Mouse (Mus musculus) liver, adult 2 months (tissue): ENCODE results near the gene Lim2. TPM values are rescaled to one million over a fixed set of nuclear protein-coding genes. Genes with fewer than 3 reads are reported as not detected.
A peak's percentile ranks its signal among the peaks of the same experiment; 100 is the strongest.

ENCODE experiments used
- DNase-seq: peaks from one replicate; pipeline ENCODE4 v3.0.0-alpha.2; 2011; ENCODE audit warnings: low read depth, low spot score; ENCODE audit errors: extremely low read depth
- H3K27ac ChIP-seq: fragments of 200-500 bp; replicated peaks from 2 replicates; pipeline ENCODE4 v1.5.1; 2012; ENCODE audit warnings: low read depth, mild to moderate bottlenecking, control low read depth, inconsistent platforms, low read length; ENCODE audit not compliant: insufficient read depth
- H3K27me3 ChIP-seq: fragments of 200-500 bp; 2 replicates; pipeline ENCODE4 v1.6.1; 2012; ENCODE audit warnings: mild to moderate bottlenecking, moderate library complexity, low read length, inconsistent platforms; ENCODE audit not compliant: control insufficient read depth, insufficient read depth
- H3K36me3 ChIP-seq: fragments of 200-500 bp; 2 replicates; pipeline ENCODE4 v1.6.1; 2012; ENCODE audit warnings: low read length, inconsistent platforms; ENCODE audit not compliant: control insufficient read depth, insufficient read depth
- H3K4me1 ChIP-seq: fragments of 200-500 bp; 2 replicates; pipeline ENCODE4 v1.6.1; 2011; ENCODE audit warnings: low read length; ENCODE audit not compliant: control insufficient read depth, insufficient read depth
- H3K4me3 ChIP-seq: fragments of 200-500 bp; 2 replicates; pipeline ENCODE4 v1.5.1; 2011; ENCODE audit warnings: low read depth, mild to moderate bottlenecking, control low read depth, low read length, moderate library complexity; ENCODE audit not compliant: insufficient read depth
- H3K79me2 ChIP-seq: fragments of 200-500 bp; 2 replicates; pipeline ENCODE4 v1.6.1; 2012; ENCODE audit warnings: inconsistent platforms, mild to moderate bottlenecking, low read length, moderate library complexity; ENCODE audit not compliant: control insufficient read depth, insufficient read depth
- H3K9ac ChIP-seq: fragments of 200-500 bp; 2 replicates; pipeline ENCODE4 v1.6.1; 2012; ENCODE audit warnings: low read depth, mild to moderate bottlenecking, control low read depth, inconsistent platforms, low read length
- CTCF ChIP-seq: fragments of 200-500 bp; IDR thresholded peaks from 2 replicates; pipeline ENCODE4 v1.5.1; 2011; ENCODE audit warnings: low read depth, low read length, control low read depth
- POLR2A ChIP-seq: fragments of 200-500 bp; IDR thresholded peaks from 2 replicates; pipeline ENCODE4 v1.6.1; 2011; ENCODE audit warnings: low read length, control low read depth; ENCODE audit not compliant: insufficient read depth; ENCODE audit errors: extremely low read depth
- WGBS: fragments of 180-500 bp; shearing (Covaris S2); methylation state at CpG from one replicate; pipeline ENCODE4 v1.1.7; 2018; 5-methylcytosine and 5-hydroxymethylcytosine counted together
- polyA plus RNA-seq: library from polyadenylated mRNA; depleted of rRNA; stranded (reverse); fragments of >200 nt; gene quantifications from 2 replicates; pipeline ENCODE4 v1.2.3, GENCODE M21; 2012
- total RNA-seq: library from RNA; depleted of rRNA; stranded (reverse); fragments of >200 nt; gene quantifications from 2 replicates; pipeline ENCODE4 v1.2.3, GENCODE M21; 2014

Gene Lim2
- total and polyA plus RNA-seq, 2 experiments = not detected

GRCm38 (mm10) chr7:43441071-43441470, 13.6 kb downstream of the Lim2 start:
- Histone ChIP-seq H3K4me1 (peaks cover 8% of the 10 kb centered on the region), H3K36me3 (no peaks in the 10 kb centered on the region), H3K9ac (no peak overlapping the region), H3K4me3 (no peak overlapping the region), H3K27me3 (no peaks in the 10 kb centered on the region), H3K27ac (no peak overlapping the region), H3K79me2 (peaks cover 19% of the 10 kb centered on the region; the same call in 1 of the 2 replicates)
- no peak for DNase-seq
- 52% methylated on average over 3 of the region's 3 CpGs for WGBS
- TF ChIP-seq POLR2A = no peak

GRCm38 (mm10) chr7:43442684-43443083, 15.2 kb downstream of the Lim2 start:
- Histone ChIP-seq H3K4me3 (peak overlapping the region; percentile 56), H3K36me3 (no peaks in the 10 kb centered on the region; the same call in 1 of the 2 replicates), H3K4me1 (peaks cover 20% of the 10 kb centered on the region), H3K27ac (peak overlapping the region; percentile 97), H3K79me2 (peaks cover 25% of the 10 kb centered on the region; the same call in 1 of the 2 replicates), H3K9ac (peak overlapping the region; percentile 76), H3K27me3 (no peaks in the 10 kb centered on the region)
- TF ChIP-seq CTCF (no peak), POLR2A (no peak)
- no peak for DNase-seq
- 60% methylated on average over 9 of the region's 9 CpGs for WGBS

- Histone ChIP-seq H3K4me3 (peak overlapping the region; percentile 56), H3K79me2 (peaks cover 25% of the 10 kb centered on the region; the same call in 1 of the 2 replicates), H3K27me3 (no peaks in the 10 kb centered on the region), H3K36me3 (no peaks in the 10 kb centered on the region; the same call in 1 of the 2 replicates), H3K4me1 (peaks cover 26% of the 10 kb centered on the region), H3K9ac (peak overlapping the region; percentile 76), H3K27ac (peak overlapping the region; percentile 97)
- 2% methylated on average over 36 of the region's 36 CpGs for WGBS
- DNase-seq = peak; percentile 70
- TF ChIP-seq POLR2A (peak; percentile 39; the same call in 1 of the 2 replicates), CTCF (no peak)
Measured at GRCm38 (mm10) chr7:43443126-43443916, 15.9 kb downstream of the Lim2 start.

DNA sequence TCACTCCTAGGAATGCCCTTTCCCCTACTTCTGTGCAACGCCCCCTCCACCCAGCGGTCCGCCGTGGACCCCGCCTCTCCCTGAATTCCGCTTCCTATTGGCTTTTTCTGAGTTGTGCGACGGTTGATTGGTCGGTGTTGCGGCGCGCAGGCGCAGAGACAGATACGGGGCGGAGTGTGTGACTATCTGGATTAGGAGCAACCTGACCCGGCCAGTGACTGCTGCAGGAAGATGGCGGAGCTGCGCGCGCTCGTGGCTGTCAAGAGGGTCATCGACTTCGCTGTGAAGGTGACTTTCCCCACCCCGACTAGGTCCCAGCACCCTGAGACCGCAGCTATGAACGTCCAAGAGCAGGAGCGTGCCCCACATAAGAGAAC, 16.4 kb downstream of the Lim2 start, which contains the start of the genes Etfb and Gm45233:
Gene Etfb (plus strand): TSS at position 167 of the 377 bp plus-strand sequence.
Gene Gm45233 (plus strand): TSS at position 212 of the 377 bp plus-strand sequence.
- peak; percentile 94 for DNase-seq
- Histone ChIP-seq H3K9ac (peak within 1 kb of the TSS; percentile 76), H3K4me1 (peaks cover 29% of the 10 kb centered on the region), H3K27ac (peak within 1 kb of the TSS; percentile 97), H3K36me3 (no peaks in the 10 kb centered on the region; the same call in 1 of the 2 replicates), H3K4me3 (peak within 1 kb of the TSS; percentile 58), H3K27me3 (no peaks in the 10 kb centered on the region), H3K79me2 (peaks cover 25% of the 10 kb centered on the region; the same call in 1 of the 2 replicates)
- under 1% methylated on average over 27 of the region's 27 CpGs for WGBS
- TF ChIP-seq CTCF (no peak), POLR2A (peak; percentile 97)

- H3K36me3 ChIP-seq = no peaks in the 10 kb centered on the region; the same call in 1 of the 2 replicates
- no peak overlapping the region for H3K9ac ChIP-seq
- peaks cover 47% of the 10 kb centered on the region for H3K4me1 ChIP-seq
- TF ChIP-seq CTCF (no peak), POLR2A (no peak)
- peak; percentile 83 for DNase-seq
- H3K79me2 ChIP-seq = peaks cover 25% of the 10 kb centered on the region; the same call in 1 of the 2 replicates
- WGBS = 14% methylated on average over 4 of the region's 4 CpGs
- H3K27ac ChIP-seq = 0 out of 2 replicates have a peak overlapping the region, but pooled peaks have one; percentile 10
- no peaks in the 10 kb centered on the region for H3K27me3 ChIP-seq
- no peak overlapping the region for H3K4me3 ChIP-seq
Measured at GRCm38 (mm10) chr7:43447801-43448200, 20.3 kb downstream of the Lim2 start.

DNA sequence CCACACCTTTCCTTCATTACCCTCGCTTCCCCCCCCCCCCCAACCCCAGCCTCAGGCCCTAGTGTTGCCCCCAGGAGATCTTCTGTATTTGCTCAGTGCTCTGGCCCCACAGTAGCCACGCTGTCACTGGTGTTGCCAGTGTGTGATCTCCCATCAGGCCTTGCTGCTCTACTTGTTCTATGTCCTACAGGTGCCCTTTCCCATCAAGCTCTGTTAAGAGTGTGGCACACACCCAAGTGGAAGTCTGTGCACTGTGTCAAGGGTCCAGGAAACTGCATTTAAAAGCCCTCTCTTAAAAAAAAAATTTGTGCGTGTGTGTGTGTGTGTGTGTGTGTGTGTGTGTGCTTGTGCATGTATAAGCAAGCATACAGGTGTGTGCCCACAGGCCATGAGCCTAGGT, 20.8 kb downstream of the Lim2 start:
- peak; percentile 46 for DNase-seq
- no peak overlapping the region for H3K27ac ChIP-seq
- WGBS = 43% methylated on average over 2 of the region's 3 CpGs

More for the DNA sequence above, 20.8 kb downstream of the Lim2 start:
- H3K36me3 ChIP-seq = no peaks in the 10 kb centered on the region; the same call in 1 of the 2 replicates
- no peaks in the 10 kb centered on the region for H3K27me3 ChIP-seq
- peaks cover 49% of the 10 kb centered on the region for H3K4me1 ChIP-seq
- no peak overlapping the region for H3K9ac ChIP-seq
- H3K4me3 ChIP-seq = no peak overlapping the region
- TF ChIP-seq CTCF = no peak
- TF ChIP-seq POLR2A = no peak
- H3K79me2 ChIP-seq = peaks cover 25% of the 10 kb centered on the region; the same call in 1 of the 2 replicates
